Mouse (Mus musculus) layer of hippocampus, postnatal 10 days (tissue): ENCODE measurements around the gene Col9a3. TPM values are rescaled to one million over a fixed set of nuclear protein-coding genes. Genes with fewer than 3 reads are reported as not detected.
A peak's percentile ranks its signal among the peaks of the same experiment; 100 is the strongest.

ENCODE experiments used
- DNase-seq, 2 experiments: peaks; one replicate each; pipeline ENCODE4 v3.0.0; 2021; ENCODE audit warnings: low spot score in 2 of 2
- long read RNA-seq: library from polyadenylated mRNA; stranded (forward); transcript quantifications from one replicate; pipeline ENCODE4 v2.0.0, GENCODE M21; 2023
- total RNA-seq, 2 experiments: library from RNA; stranded (reverse); gene quantifications; 2 replicates each; pipeline ENCODE4 v1.2.3; 2021

Col9a3 gene
- total RNA-seq, result 10 to 100 TPM; 26.4 to 39.4 TPM
- long read RNA-seq, transcript Col9a3-201 (32 exons, 2,846 nt), result major isoform, 15 of 28 reads
- long read RNA-seq, partial matches to known transcripts, result 5 of 28 reads
- long read RNA-seq, other reads (novel, unspliced or antisense), result 8 of 28 reads

GRCm38 (mm10) chr2:180597490-180597889 lies at the start of gene Col9a3:
TSS of gene Col9a3 (plus strand) at chr2:180597790.
- DNase-seq, result no peak

- no peak for DNase-seq
Observed at GRCm38 (mm10) chr2:180552340-180552739, 45.2 kb upstream of the Col9a3 start.

GRCm38 (mm10) chr2:180555219-180555618 lies 42.4 kb upstream of the Col9a3 start:
- no peak for DNase-seq

GRCm38 (mm10) chr2:180556470-180556869 lies 41.1 kb upstream of the Col9a3 start:
- DNase-seq, result no peak

GRCm38 (mm10) chr2:180560245-180560644 lies 37.3 kb upstream of the Col9a3 start:
- no peak for DNase-seq

- no peak for DNase-seq
Observed at GRCm38 (mm10) chr2:180562146-180562545, 35.4 kb upstream of the Col9a3 start.

GRCm38 (mm10) chr2:180563296-180563695 lies 34.3 kb upstream of the Col9a3 start:
- DNase-seq, result no peak

- peak in 1 of 2 experiments; percentile 31 for DNase-seq
Observed at GRCm38 (mm10) chr2:180563841-180564240, 33.7 kb upstream of the Col9a3 start.

GRCm38 (mm10) chr2:180566240-180566913 lies 31.2 kb upstream of the Col9a3 start:
- peak in 1 of 2 experiments; percentile 52 for DNase-seq

- DNase-seq, result peak; percentile 53 to 63
Observed at GRCm38 (mm10) chr2:180569028-180569643, 28.5 kb upstream of the Col9a3 start.

- DNase-seq, result no peak
Observed at GRCm38 (mm10) chr2:180576482-180576881, 21.1 kb upstream of the Col9a3 start.

- DNase-seq, result peak; percentile 80 to 84
Observed at GRCm38 (mm10) chr2:180578686-180579085, 18.9 kb upstream of the Col9a3 start.

- peak in 1 of 2 experiments; percentile 8 for DNase-seq
Observed at GRCm38 (mm10) chr2:180581002-180581401, 16.6 kb upstream of the Col9a3 start, which contains the start of gene Mrgbp. TSS of gene Mrgbp (plus strand) at chr2:180581304.

GRCm38 (mm10) chr2:180582481-180583153 lies 15.0 kb upstream of the Col9a3 start:
- DNase-seq, result peak; percentile 99

- no peak for DNase-seq
Observed at GRCm38 (mm10) chr2:180583154-180583507, 14.5 kb upstream of the Col9a3 start.

- DNase-seq, result no peak
Observed at GRCm38 (mm10) chr2:180588736-180589122, 8.9 kb upstream of the Col9a3 start.

- DNase-seq, result peak; percentile 84 to 86
Observed at GRCm38 (mm10) chr2:180589123-180589831, 8.3 kb upstream of the Col9a3 start, which contains the start of gene Ogfr. TSS of gene Ogfr (plus strand) at chr2:180589245.

GRCm38 (mm10) chr2:180598157-180598705 lies 641 bp downstream of the Col9a3 start:
- peak in 1 of 2 experiments; percentile 54 for DNase-seq

- peak; percentile 59 to 69 for DNase-seq
Observed at GRCm38 (mm10) chr2:180600569-180601021, 3.0 kb downstream of the Col9a3 start.

- DNase-seq, result no peak
Observed at GRCm38 (mm10) chr2:180604781-180605180, 7.2 kb downstream of the Col9a3 start.

GRCm38 (mm10) chr2:180610283-180610682 lies 12.7 kb downstream of the Col9a3 start:
- DNase-seq, result no peak
